Mouse (Mus musculus) c-Kit-positive CD71-positive TER-119-positive erythroid progenitor cells, embryonic 14.5 days (primary cell): ENCODE results near the gene Tbrg1.

Experiments used
- DNase-seq: peaks from one replicate; pipeline ENCODE4 v3.0.0-alpha.2; 2013; ENCODE audit warnings: low spot score

Tbrg1 gene

DNA sequence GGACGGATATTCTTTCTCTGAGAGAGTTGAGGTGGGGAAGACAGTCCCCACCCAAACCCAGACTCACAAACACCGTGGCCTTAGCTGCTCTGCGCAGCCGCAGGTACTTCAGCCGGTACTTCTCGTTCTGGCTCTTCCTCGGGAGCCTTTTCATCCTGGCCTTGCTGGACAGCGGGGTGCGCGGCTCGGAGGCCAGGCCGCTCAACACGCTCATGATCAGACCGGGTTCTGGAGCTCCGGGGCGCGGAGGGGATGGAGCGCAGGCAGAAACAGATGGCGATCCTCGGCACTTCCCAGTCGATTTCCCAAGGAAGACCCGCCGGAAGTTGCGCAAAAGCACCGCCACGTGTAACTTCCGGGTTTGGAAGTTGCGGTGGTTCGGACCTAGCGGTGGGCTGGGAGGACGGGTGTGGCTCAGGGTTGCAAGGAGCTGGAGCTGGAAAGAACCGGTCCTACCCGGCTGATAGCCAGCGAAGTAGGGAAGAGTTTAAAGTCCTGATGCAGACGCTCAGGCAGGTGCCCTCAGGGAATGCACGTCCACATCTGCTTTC, at the start of gene Tbrg1:
Gene Tbrg1, minus strand, starts transcription at position 382 of the 551 bp plus-strand sequence.
- peak; percentile 82 for DNase-seq

DNA sequence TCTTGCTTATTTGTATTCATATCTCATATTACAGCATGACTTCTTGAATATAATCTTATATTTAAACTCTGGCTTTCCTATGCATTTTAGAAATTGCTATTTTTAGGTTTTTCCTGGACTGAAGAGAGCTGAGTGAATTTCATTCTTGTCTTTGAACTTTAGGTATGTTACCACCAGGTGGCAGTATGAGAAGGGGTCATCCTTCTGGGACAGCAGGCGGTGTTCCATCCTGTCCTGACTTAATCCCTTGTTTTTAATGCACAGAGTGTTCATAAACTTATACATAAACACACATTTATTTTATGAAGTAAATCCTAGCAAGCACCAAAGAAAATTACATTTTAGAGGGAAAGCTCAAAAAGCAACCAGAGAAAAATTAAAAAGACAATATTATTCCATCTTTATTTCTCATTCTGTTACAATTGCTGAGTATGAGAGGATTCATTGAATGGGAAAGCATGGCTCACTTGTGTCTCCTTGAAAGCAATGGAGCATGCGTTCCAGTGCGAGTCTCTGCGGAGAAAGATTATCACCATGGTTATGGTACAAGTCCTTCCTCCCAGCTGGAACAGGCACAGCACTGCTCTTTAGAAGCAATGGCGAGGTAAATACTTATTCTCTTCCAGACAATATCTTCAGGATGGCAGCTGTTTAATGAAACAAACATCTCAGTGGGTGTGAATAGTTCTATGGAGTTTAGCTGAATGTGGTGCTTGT, 33.0 kb upstream of the Tbrg1 start:
- peak; percentile 3 for DNase-seq

DNA sequence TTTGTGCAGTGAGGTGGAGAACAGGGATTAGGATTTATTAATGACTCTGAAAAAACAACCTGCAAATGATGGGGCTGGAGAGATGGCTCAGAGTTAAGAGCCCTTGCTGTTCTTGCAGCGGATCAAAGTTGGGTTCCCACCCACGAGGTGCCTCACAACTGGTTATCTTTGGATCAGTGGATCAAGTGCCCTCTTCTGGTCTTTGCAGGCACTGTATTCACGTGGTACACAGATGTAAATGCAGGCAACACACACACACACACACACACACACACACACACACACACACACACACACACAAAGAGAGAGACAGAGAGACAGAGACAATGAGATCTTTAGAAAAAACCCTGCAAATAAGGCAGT, 30.8 kb upstream of the Tbrg1 start:
- DNase-seq = no peak

DNA sequence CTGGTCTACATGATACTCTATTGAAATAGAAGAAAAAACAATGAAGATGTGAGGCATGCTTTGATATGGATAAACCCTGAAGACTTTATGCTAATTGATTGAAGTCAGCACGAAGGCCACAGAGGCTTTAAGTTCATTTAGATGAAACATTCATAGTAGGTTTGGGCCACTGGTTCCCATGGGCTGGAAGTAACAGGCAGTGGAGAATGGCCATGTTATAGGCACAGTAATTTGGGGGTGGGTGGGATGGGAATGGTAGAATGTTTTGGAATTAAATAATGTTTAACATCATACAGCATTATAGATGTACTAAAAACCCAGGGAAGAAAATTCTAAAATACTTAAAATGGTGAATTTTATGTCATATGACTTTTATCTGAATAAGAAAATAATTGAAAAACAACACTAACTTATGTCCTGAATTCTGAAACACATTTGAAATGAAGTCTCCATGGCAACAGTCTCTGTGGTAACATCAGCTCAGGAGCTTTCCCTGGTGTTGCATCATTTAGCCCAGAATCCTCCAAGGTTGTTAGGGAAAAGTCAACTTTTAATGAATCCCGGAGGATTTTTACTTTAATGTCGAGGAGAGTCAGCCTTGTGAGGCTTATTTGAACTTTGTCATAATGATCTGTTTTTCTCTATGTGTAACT, 30.3 kb upstream of the Tbrg1 start:
- no peak for DNase-seq

DNA sequence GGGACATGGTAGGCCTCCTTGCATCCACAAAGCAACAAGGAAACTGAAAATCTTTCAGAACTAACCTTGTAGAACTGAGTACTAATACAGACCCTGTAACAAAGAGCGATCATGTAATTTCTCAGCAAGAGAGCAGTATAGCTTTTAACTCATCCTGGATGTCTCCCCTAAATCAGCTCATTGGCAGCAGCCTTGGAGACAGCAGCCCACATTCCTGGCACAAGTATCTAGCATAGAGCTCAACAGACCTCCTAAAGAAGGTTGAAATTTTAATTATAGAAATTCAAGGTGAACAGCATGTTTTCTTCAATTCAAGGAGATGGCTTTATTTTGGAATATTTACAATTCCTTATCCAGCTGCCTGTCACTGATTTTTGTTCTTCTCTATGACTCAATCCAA, 24.0 kb upstream of the Tbrg1 start:
- no peak for DNase-seq

DNA sequence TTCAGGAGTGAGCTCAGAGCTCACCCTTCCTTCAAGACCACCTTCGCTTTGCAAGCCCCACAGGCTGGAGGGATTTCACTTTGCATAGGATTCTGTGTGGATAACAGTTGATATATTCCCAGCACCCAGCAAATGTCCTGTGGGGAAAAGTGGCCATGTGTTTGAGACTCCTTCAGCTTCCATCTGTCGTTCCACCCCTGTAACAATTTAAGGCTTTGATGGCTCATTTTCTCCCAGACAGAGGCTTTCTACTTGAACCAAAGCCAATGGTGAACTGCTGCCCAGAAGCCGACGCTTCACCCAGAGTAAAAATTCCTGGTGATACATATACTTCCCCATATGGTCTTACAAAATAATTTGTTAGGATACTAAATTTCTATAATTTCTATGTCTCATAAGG, 18.2 kb upstream of the Tbrg1 start:
- DNase-seq = no peak

DNA sequence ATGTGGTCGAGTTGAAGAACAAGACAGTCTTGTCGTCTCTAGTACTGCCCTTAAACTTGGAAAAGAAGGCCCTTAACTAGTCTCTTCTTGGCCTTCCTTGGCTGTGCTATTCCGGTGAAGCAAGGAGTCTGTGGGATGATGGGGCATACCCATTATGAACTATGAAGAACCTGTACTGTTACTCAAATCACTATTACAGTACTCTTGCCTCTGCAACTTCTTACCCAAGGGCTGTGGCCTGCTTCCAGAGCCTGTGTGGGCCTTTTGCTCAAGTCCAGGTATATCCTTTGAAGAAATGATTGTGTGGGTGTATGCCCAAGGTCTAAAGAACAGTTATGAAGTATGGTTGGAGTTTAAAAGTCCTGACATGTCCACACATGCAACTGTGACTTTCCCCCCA, 13.1 kb upstream of the Tbrg1 start:
- DNase-seq = no peak

DNA sequence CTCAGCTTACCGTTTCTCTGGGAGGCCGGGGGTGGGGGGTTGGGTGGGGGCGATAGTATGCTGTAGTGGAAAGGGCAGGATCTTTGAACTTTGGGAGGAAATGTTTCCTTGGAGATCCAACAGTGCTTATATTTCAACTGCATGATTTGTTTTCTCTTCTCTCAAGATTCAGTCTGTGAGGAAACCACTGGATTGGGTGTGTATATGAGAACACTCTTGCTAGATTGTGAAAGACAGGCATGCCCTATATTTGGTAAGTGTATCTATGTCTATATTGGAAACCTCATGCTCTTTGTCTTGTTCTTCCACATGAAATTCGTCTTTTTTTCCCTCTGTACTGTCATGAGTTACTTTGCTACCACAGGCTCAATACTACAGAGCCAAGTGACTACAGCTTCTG, 12.6 kb upstream of the Tbrg1 start:
- DNase-seq = no peak

DNA sequence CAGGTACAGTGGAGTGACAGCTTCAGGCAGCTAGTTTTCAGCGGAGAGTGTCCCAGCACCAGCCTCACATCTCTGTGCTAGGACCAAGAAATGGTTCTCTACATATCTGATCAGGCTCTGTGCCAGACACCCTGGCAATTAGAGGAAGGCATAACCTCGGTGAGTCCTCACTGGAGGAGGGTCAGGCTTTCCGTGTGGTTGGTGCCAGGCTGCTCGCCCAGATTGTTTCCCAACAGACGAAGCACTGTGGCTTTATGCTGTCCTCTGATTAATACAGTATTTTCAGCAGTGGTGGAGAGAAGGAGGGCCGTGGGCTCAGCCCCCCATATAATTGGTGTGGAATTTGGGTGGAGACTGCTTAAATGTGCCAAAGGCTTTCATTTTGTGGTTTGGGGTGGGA, 12.0 kb upstream of the Tbrg1 start, which contains the start of gene Panx3:
Gene Panx3, minus strand, starts transcription at position 121 of the 400 bp plus-strand sequence.
- no peak for DNase-seq

DNA sequence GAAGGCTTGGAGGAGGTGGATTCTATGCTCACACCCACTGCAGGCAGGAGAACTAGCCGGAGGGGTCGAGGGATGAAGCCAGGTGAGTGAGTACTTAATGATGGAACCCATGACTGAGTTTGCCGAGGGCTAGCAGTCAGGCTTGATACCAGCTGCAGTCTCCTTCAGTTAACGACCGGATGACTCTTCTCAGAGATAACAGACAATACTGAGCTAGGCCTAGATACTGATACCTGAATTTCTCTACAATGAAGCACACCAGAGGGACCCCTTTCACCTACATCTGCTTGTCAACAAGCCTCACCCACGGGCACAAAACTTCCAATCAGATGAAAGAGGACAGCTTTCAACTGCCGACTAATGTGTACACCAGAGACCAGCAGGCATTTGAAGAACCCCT, 8.9 kb upstream of the Tbrg1 start:
- no peak for DNase-seq

DNA sequence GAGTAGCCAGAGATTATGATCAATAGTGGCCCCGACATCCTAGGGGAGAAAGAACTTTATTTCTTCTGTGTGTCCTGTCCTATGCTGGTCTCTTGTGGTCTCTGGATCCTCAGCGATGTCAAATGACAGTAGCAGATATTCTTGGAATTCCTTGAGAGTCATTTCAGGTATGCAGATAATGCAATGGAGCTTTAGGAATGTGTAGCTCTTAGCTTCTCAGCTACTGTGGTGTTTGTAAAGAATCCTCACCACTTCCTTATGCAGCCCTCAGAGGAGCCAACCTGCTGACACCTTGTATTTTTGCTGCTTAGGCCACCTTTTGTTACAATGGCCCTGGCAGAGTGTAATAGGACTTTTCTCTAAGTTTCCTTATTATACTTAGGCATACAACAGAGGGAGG, 7.5 kb upstream of the Tbrg1 start:
- DNase-seq = no peak

DNA sequence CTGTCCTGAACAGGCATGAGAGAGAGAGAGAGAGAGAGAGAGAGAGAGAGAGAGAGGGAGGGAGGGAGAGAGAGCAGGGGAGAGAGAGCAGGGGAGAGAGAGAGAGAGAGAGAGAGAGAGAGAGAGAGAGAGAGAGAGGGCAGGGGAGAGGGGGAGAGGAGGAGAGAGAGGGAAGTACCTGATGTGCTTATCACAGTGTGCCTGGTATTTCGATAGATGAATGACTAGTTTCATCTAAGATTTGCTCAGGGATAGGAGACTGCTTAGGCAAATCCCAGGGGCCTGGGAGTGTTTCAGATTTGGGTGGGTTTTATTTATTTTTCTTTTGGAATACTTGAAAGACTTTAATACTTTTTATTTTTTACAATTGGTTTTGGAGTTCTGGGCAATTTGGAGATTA, 6.1 kb upstream of the Tbrg1 start:
- no peak for DNase-seq

DNA sequence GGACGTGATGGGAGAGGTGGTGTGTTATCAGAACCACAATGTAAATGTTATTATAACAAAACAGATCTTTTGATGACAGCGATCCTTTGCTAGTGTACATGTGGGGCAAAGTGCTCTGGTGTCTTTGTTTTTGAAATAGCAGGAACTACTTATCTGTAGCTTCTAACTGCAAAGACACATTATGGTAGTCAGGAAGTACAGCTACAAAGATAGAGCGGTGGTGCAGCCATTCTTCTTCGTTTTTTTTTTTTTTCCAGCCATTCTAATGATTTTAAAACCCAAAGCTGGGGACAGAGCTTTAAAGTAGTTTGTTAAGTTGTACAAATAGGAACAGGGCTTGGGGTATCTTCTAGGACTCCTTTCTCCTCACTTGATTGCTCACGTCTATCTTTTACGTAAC, 2.3 kb upstream of the Tbrg1 start:
- no peak for DNase-seq

DNA sequence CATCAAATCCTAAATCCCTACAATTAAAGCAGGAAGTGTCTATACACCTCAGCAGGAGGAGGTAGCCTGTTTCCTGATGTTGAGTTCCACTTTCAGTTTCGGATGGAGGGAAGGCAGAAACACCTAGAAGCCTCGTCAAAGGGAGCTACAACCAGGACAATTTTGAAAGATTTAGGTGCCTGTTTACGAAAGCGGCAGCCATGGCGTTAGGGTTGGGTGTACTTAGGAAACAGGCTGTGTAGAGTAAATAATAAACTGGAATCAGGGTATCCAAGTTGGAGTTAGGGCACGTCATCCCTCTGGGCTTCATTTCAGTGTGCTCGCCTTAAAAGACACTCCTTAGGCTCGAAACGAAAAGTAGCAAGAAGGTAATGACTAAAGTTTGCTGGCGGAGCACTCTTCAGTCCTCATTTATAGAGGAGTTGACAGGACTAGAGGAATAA, 652 bp downstream of the Tbrg1 start:
- peak; percentile 40 for DNase-seq

DNA sequence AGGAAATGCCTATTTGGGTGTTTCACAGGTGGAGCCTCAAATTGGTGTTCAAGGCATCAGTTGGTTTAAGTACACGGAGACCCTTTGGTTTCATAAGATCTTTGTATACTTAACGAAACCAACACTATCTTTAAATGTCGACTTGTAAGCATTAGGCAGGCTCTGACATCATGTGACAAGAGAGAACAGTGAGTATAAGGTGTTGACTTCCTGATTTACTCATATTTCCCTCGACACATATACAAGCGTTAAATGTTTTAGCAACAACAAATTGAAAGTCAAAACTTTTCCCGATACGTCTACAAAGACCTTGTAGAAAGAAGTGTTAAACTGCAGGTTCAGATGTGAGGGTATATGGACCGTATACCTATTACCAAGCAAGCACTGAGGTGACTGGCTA, 1.2 kb downstream of the Tbrg1 start:
- DNase-seq = peak; percentile 16

DNA sequence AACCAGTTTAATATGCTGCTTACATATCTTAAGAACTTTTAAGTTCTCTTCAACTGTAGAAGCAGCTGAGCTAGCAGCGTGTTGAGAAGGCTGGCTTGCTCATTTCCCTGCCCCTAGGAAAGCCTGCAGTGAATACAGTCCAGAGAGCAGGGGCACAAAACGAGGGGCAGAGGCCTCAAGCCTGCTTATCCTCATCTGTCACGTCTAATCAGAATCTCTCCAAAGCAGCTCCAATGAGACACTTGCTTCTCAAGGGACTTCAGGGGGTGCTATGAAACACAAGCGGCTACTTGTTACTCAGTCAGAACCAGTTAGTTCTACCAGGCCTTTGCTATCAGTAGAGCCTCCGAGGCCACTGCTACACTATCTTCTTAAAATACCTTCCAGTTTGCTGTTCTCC, 3.3 kb downstream of the Tbrg1 start:
- DNase-seq = no peak

DNA sequence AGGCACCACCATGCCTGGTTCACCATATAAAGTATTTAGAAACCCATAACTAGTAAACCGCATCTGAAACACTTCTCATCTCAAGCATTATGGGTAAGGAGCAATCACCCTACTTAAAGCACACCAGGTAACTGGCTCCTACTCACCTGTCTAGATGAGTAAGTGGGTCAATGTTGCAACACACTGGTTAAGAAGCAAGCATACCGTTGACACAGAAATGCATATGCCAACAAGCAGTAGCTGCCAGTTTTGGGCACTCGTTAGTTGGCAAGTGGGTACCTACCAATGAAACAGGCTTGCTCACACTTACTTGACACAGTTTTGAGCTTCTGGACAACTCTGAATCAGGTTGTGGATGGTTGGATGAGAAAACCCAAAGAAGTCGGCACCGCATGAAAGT, 6.5 kb downstream of the Tbrg1 start:
- DNase-seq = no peak

DNA sequence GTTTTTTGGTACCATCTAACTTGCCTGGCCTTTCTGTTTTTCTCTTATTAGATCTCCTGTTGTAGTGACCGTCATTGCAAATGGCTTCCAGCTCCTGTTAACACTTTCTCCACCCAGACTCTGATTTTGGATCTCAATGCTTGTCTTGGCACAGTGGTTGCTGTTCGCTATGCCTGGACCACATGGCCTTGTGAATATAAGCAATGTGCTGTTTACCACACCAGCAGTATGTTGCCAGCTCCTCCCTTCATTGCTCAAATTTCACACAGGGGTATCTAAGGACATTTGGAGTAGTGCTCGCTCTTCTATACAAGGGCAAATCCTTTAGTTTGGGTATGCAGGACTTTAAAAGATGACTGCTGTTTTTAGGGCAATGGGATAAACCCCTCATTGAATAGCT, 10.9 kb downstream of the Tbrg1 start:
- no peak for DNase-seq

DNA sequence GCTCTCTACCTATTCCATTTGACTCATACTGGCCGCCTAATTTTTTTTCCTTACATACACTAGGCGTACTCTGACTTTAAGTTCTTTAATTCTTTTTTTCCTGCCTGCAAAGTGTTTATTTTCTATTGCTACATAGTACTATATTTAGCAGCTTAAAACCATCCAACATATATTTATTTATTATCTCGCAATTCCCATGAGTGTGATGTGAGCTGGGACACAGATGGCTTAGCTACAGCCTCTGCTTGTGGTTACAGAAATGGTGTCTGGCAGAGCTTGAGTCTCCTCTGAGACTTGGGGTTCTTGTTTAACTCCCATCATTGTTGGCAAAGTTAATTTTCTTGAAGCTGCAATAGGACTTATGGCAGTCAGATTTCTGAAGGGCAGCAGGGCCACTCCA, 18.4 kb downstream of the Tbrg1 start:
- DNase-seq = no peak

DNA sequence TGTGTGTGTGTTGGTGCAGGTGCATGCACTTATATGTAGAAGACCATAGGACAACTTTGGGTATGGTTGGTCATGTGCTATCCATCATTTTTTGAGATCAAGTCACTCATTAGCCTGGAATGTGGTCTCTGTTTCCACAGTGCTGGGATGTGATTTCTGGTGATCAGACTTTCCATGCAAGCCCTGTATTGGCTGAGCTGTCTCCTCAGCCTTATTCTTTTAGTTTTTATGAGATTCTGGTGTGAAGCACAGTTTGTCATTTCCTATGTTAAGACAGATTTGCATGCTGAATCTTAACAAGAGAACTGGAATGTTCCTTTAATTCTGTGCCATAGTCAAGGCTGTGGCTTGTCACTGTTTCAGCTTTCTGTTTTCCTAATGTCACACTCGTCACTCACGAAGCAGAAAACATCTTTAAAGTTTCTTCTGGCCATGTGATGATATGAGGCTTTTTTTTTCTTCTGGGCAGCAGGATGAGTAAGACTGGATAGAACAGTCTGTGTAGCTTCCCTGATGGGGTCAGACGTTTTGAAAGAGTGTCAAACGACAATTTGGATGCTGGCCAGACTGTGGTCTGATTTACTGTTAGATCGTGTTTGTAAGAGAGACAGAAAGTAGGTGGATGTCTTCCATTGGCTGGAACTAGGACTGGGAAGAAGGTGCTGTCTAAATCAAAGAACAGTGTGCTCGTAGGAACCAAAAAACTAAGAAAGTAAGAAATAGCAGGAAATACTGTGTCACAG, 20.1 kb downstream of the Tbrg1 start:
- no peak for DNase-seq

DNA sequence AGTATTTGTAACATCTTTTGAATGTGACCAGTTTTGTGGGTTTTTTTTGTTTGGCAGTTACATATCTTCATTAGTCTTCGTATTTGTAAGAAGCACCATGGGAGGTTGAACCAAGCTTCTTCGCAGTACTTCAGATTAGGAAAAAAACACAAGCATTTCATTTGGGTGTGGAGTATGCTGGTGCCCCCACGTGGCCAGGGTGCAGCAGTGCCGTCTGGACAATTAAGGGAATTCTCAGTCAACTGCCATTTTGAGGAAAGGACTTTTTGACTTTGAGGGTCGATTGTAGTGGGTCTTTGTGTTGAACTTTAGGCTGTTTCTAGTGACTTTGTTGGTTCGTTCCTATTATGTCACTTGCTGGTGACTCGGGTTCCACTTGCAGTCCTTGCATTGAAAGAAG, 20.8 kb downstream of the Tbrg1 start:
- no peak for DNase-seq

DNA sequence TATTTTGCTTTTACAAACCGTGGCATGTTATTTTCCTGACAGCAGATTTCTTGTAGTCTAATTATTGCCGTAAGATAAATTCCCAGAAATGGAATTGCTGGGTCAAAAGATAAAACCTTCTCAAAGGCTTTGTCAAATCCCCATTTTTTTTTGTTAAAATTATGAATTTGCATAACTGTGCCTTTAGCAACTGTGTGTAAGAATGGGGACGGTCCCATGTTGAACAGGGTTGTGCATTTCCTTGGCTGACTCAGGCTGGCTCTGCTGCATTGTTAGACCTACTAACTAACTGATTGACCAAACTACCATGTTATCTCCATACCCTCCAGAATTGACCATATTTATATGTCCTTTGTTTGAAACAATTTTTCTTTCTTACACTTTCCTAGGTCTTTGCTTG, 22.8 kb downstream of the Tbrg1 start:
- DNase-seq = no peak

DNA sequence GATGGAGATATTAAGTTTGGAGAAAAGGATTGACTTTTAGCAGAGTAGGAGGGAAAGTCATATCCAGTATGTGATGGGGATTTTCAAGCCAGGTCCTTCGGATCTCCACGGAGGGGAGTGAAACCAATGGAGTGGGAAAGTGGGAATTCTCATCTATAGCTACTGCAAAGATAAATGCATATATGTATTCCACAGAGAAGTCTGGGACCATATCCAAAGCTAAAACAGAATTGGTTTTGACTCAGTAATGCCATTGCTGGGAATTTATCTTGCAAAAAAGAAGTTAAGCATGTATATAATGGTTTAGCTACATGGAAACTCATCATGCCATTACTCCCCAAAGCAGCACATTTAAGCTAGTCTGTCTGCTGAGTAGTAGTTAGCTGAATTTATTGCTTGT, 24.8 kb downstream of the Tbrg1 start:
- DNase-seq = no peak
